ENCODE assay signal across 11 mouse cellular contexts in the genomic region with DNA sequence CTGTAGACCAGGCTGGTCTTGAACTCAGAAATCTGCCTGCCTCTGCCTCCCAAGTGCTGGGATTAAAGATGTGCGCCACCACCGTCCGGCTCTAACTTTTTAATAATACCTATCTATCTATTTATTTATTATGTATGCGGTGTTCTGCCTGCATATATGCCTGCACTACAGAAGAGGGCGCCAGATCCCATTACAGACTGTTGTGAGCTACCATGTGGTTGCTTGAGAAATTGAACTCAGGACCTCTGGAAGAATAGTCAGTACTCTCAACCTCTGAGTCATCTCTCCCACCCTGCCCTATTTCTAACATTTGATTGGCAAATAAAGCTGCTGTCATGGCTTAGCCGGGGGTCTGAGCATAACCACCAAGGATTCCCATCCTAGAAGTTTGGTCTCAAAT. TPM values are rescaled to one million over a fixed set of nuclear protein-coding genes. Genes with fewer than 3 reads are reported as not detected.
A peak's percentile ranks its signal among the peaks of the same experiment; 100 is the strongest.
DNase-seq lines count a peak whose midpoint lies in the region; ATAC-seq lines count a peak whose summit lies in the region.
"Had no signal": no experiment of that assay in that cellular context is flagged by ENCODE, and none has a peak within 500 bp of the region (broad histone marks: within the 10 kb centered on the region; RNA-seq: fewer than 3 reads in every experiment).

No protein-coding gene starts in this region.

- no peak overlapping the region for H3K9ac ChIP-seq in midbrain, embryonic 15.5 days
- H3K9ac ChIP-seq: hindbrain, embryonic 13.5 days; limb, embryonic 13.5 days had no signal

- H3K36me3 ChIP-seq in midbrain, embryonic 15.5 days (replicated peaks) = no peaks in the 10 kb centered on the region
- H3K36me3 ChIP-seq: hindbrain, embryonic 13.5 days; limb, embryonic 13.5 days had no signal

- H3K4me1 ChIP-seq in midbrain, embryonic 15.5 days = peaks cover 2% of the 10 kb centered on the region; the same call in 1 of the 2 replicates
- H3K4me1 ChIP-seq: hindbrain, embryonic 13.5 days had no signal

- DNase-seq in kidney, adult 18-20 months = peak; percentile 23
- no peak for DNase-seq in kidney, adult 9 months
- peak; percentile 82 for DNase-seq in CD4-positive, CD25-positive, alpha-beta regulatory T cell, adult 2 months (ENCODE audit: low read depth, low spot score)
- peak; percentile 62 for DNase-seq in ZHBTc4 (ENCODE audit: low read depth, low spot score)
- DNase-seq in lung, postnatal 36 days = peak; percentile 57
- DNase-seq in Muller cell, postnatal 12 days (ENCODE audit: inconsistent ontology term) = no peak
- no peak for DNase-seq in layer of hippocampus, postnatal 36 days

- no peak overlapping the region for H3K27ac ChIP-seq in midbrain, embryonic 15.5 days
- H3K27ac ChIP-seq: hindbrain, embryonic 13.5 days; limb, embryonic 13.5 days had no signal

- no peak overlapping the region for H3K4me2 ChIP-seq in midbrain, embryonic 15.5 days
- H3K4me2 ChIP-seq: hindbrain, embryonic 13.5 days; limb, embryonic 13.5 days had no signal

- no peaks in the 10 kb centered on the region for H3K9me3 ChIP-seq in midbrain, embryonic 15.5 days
- H3K9me3 ChIP-seq: hindbrain, embryonic 13.5 days; limb, embryonic 13.5 days had no signal

- no peak overlapping the region for H3K4me3 ChIP-seq in midbrain, embryonic 15.5 days
- H3K4me3 ChIP-seq: hindbrain, embryonic 13.5 days; limb, embryonic 13.5 days had no signal

- 79% methylated on average over 6 of the region's 6 CpGs for WGBS in midbrain, embryonic 15.5 days

- ATAC-seq in midbrain, embryonic 15.5 days (replicated peaks) = no peak

- peaks cover 5% of the 10 kb centered on the region for H3K27me3 ChIP-seq in midbrain, embryonic 15.5 days (replicated peaks)

RNA-seq across cellular contexts. Expression of gene Skp1a, which starts 8.9 kb away (rescaled TPM):
- 100 to 1,000 TPM; 456 to 518 TPM for total RNA-seq in layer of hippocampus, postnatal 36 days (2021)
- 905 and 933 TPM in 2 replicates for polyA plus RNA-seq in midbrain, embryonic 15.5 days (2015; fragmentation: Nextera tagmentation; extraction: Ambion mirVana)

RNA-seq across cellular contexts. Expression of gene Olfr1371, which starts 9.1 kb away (rescaled TPM):
- not detected for total RNA-seq in layer of hippocampus, postnatal 36 days (2021)
- not detected in 2 replicates for polyA plus RNA-seq in midbrain, embryonic 15.5 days (2015; fragmentation: Nextera tagmentation; extraction: Ambion mirVana)
- polyA plus RNA-seq: forebrain, embryonic 11.5 days; hindbrain, embryonic 13.5 days; limb, embryonic 13.5 days had no signal

RNA-seq across cellular contexts. Expression of gene Tcf7, which starts 59.9 kb away (rescaled TPM):
- total RNA-seq in layer of hippocampus, postnatal 36 days (2021) = 1 to 10 TPM; 2.6 to 2.9 TPM
- polyA plus RNA-seq in midbrain, embryonic 15.5 days (2015; fragmentation: Nextera tagmentation; extraction: Ambion mirVana) = 5.1 and 5.5 TPM in 2 replicates

Comparison
In these comparisons a context has a peak if more than half of its experiments do, and no peak if none do; other contexts are left out.
1. DNase-seq: peak in kidney, adult 18-20 months (single experiment), CD4-positive, CD25-positive, alpha-beta regulatory T cell, adult 2 months (single experiment), ZHBTc4 (single experiment) and lung, postnatal 36 days (single experiment); none in kidney, adult 9 months (single experiment), Muller cell, postnatal 12 days (single experiment) and layer of hippocampus, postnatal 36 days (0 of 2).